Mouse (Mus musculus) kidney, adult 2 months (tissue): ENCODE results near the gene Efcab5. TPM values are rescaled to one million over a fixed set of nuclear protein-coding genes. Genes with fewer than 3 reads are reported as not detected.

ENCODE experiments used
- DNase-seq: peaks from one replicate; pipeline ENCODE4 v3.0.0; 2021
- H3K27ac ChIP-seq: fragments of 200-500 bp; 2 replicates; pipeline ENCODE4 v1.5.1; 2012; ENCODE audit warnings: low read depth, low read length, control low read depth, inconsistent platforms; ENCODE audit not compliant: insufficient read depth
- H3K27me3 ChIP-seq: fragments of 200-500 bp; replicated peaks from 2 replicates; pipeline ENCODE4 v1.6.1; 2012; ENCODE audit warnings: mild to moderate bottlenecking, moderate library complexity, low read length, inconsistent platforms; ENCODE audit not compliant: control insufficient read depth, insufficient read depth
- H3K36me3 ChIP-seq: fragments of 200-500 bp; 2 replicates; pipeline ENCODE4 v1.6.1; 2012; ENCODE audit warnings: mild to moderate bottlenecking, moderate library complexity, low read length, inconsistent platforms; ENCODE audit not compliant: control insufficient read depth, insufficient read depth
- H3K4me1 ChIP-seq: fragments of 200-500 bp; 2 replicates; pipeline ENCODE4 v1.6.1; 2011; ENCODE audit warnings: low read length; ENCODE audit not compliant: control insufficient read depth, insufficient read depth
- H3K4me3 ChIP-seq: fragments of 200-500 bp; 2 replicates; pipeline ENCODE4 v1.5.1; 2011; ENCODE audit warnings: mild to moderate bottlenecking, low read depth, low read length, control low read depth; ENCODE audit not compliant: insufficient read depth
- CTCF ChIP-seq: fragments of 200-500 bp; conservative IDR thresholded peaks from 2 replicates; pipeline ENCODE4 v1.5.1; 2011; ENCODE audit warnings: low read depth, mild to moderate bottlenecking, control low read depth, low read length, moderate library complexity, mixed read lengths; ENCODE audit not compliant: insufficient read depth, insufficient read length
- POLR2A ChIP-seq: fragments of 200-500 bp; IDR thresholded peaks from one replicate; pipeline ENCODE4 v1.6.1; 2011; ENCODE audit warnings: low read depth, low read length, control low read depth
- WGBS: fragments of 180-500 bp; shearing (Covaris S2); methylation state at CpG from one replicate; pipeline ENCODE4 v1.1.7; 2018; 5-methylcytosine and 5-hydroxymethylcytosine counted together
- polyA plus RNA-seq: library from polyadenylated mRNA; depleted of rRNA; stranded (reverse); fragments of >200 nt; gene quantifications from 2 replicates; pipeline ENCODE4 v1.2.3, GENCODE M21; 2012

Efcab5 gene
- polyA plus RNA-seq, 1 experiment: 0.17 TPM

- DNase-seq: peak; percentile 87
- H3K27ac ChIP-seq: no peak overlapping the region
- H3K4me3 ChIP-seq: no peak overlapping the region
- no peaks in the 10 kb centered on the region for H3K36me3 ChIP-seq
- TF ChIP-seq CTCF: peak; percentile 49
- TF ChIP-seq POLR2A: no peak
- 0% methylated on average over 1 of the region's 1 CpGs for WGBS
- H3K4me1 ChIP-seq: no peaks in the 10 kb centered on the region; the same call in 1 of the 2 replicates
- H3K27me3 ChIP-seq: no peaks in the 10 kb centered on the region
These were observed 26.0 kb upstream of the Efcab5 start for GRCm38 (mm10) chr11:77214755-77215154.

GRCm38 (mm10) chr11:77214142-77214692, 25.4 kb upstream of the Efcab5 start:
- Histone ChIP-seq H3K4me1 (no peaks in the 10 kb centered on the region; the same call in 1 of the 2 replicates), H3K4me3 (no peak overlapping the region), H3K27me3 (no peaks in the 10 kb centered on the region), H3K27ac (no peak overlapping the region), H3K36me3 (no peaks in the 10 kb centered on the region)
- WGBS: 69% methylated on average over 1 of the region's 1 CpGs
- no peak for TF ChIP-seq POLR2A
- TF ChIP-seq CTCF: no peak
- DNase-seq: peak; percentile 5

GRCm38 (mm10) chr11:77200703-77201102, 11.9 kb upstream of the Efcab5 start:
- no peaks in the 10 kb centered on the region for H3K36me3 ChIP-seq
- H3K4me3 ChIP-seq: no peak overlapping the region
- no peaks in the 10 kb centered on the region for H3K27me3 ChIP-seq
- no peak for TF ChIP-seq POLR2A
- TF ChIP-seq CTCF: no peak
- no peak overlapping the region for H3K27ac ChIP-seq
- H3K4me1 ChIP-seq: peaks cover 17% of the 10 kb centered on the region
- WGBS: 76% methylated on average over 1 of the region's 1 CpGs
- DNase-seq: no peak

- DNase-seq: peak; percentile 89
- 20% methylated on average over 4 of the region's 4 CpGs for WGBS
- Histone ChIP-seq H3K27ac (peak overlapping the region; percentile 99), H3K4me1 (peaks cover 21% of the 10 kb centered on the region), H3K27me3 (no peaks in the 10 kb centered on the region), H3K4me3 (no peak overlapping the region), H3K36me3 (no peaks in the 10 kb centered on the region)
- TF ChIP-seq CTCF: no peak
These were observed 10.9 kb upstream of the Efcab5 start for GRCm38 (mm10) chr11:77199636-77200035.

GRCm38 (mm10) chr11:77196181-77197143, 7.7 kb upstream of the Efcab5 start:
- Histone ChIP-seq H3K4me3 (no peak overlapping the region), H3K36me3 (no peaks in the 10 kb centered on the region), H3K27me3 (no peaks in the 10 kb centered on the region), H3K4me1 (peaks cover 27% of the 10 kb centered on the region), H3K27ac (peak overlapping the region; percentile 97)
- DNase-seq: peak; percentile 83
- TF ChIP-seq CTCF (no peak), POLR2A (no peak)
- 16% methylated on average over 4 of the region's 4 CpGs for WGBS

- Histone ChIP-seq H3K27ac (peak overlapping the region; percentile 67), H3K4me3 (no peak overlapping the region), H3K27me3 (no peaks in the 10 kb centered on the region), H3K36me3 (no peaks in the 10 kb centered on the region), H3K4me1 (peaks cover 23% of the 10 kb centered on the region)
- no peak for TF ChIP-seq POLR2A
- no peak for TF ChIP-seq CTCF
- 70% methylated on average over 11 of the region's 11 CpGs for WGBS
- no peak for DNase-seq
These were observed 6.8 kb upstream of the Efcab5 start for GRCm38 (mm10) chr11:77195360-77196109.

- H3K4me3 ChIP-seq: no peak overlapping the region
- peaks cover 22% of the 10 kb centered on the region for H3K4me1 ChIP-seq
- no peaks in the 10 kb centered on the region for H3K27me3 ChIP-seq
- DNase-seq: no peak
- 71% methylated on average over 1 of the region's 1 CpGs for WGBS
- TF ChIP-seq POLR2A (no peak), CTCF (no peak)
- H3K36me3 ChIP-seq: no peaks in the 10 kb centered on the region
- peak overlapping the region; percentile 56; the same call in 1 of the 2 replicates for H3K27ac ChIP-seq
These were observed 6.0 kb upstream of the Efcab5 start for GRCm38 (mm10) chr11:77194762-77195161.
